8 mouse cellular contexts compared by ENCODE assay signal in the genomic region with DNA sequence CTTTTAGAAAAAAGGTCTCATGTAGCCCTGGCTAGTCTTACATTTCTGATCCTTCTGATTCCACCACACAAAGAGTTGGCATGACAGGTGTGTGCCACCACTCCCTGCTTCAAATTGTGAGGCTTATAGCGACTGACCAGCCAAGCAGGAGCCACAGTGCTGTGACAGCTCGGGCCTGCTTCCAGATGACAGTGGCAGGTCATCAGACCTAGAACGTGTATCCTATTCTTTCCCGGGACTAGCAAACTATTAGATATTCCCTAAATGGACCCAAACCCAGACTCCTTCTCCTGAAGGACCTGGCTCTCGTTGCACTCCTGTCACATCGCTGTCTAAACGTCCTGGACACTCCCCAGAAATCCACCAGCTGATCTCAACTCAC. TPM values are rescaled to one million over a fixed set of nuclear protein-coding genes. Genes with fewer than 3 reads are reported as not detected.
A peak's percentile ranks its signal among the peaks of the same experiment; 100 is the strongest.
DNase-seq lines count a peak whose midpoint lies in the region; ATAC-seq and TF ChIP-seq lines count a peak whose summit lies in the region.

No protein-coding gene starts in this region.

- no peak for TF ChIP-seq POLR2A in CH12.LX (IDR thresholded peaks at IDR 0.05; ENCODE audit: low read depth, low read length)

- peak; percentile 89 for DNase-seq in heart, adult 11 months
- DNase-seq in heart, postnatal 10 days, result no peak
- DNase-seq in CH12.LX (ENCODE audit: extremely low read depth), result no peak
- no peak for DNase-seq in liver, embryonic 14.5 days (ENCODE audit: low read depth in 3 of 3, low spot score in 3 of 3)
- DNase-seq in left cerebral cortex, postnatal 25 days (ENCODE audit: low spot score in 2 of 2), result no peak
- DNase-seq in ovary, postnatal 10 days (ENCODE audit: low spot score), result no peak

- TF ChIP-seq EP300 in CH12.LX (IDR thresholded peaks at IDR 0.05; ENCODE audit: low read length), result no peak
- no peak for TF ChIP-seq EP300 in liver, embryonic 14.5 days (IDR thresholded peaks at IDR 0.05; ENCODE audit: low read depth)

- H3K9ac ChIP-seq in CH12.LX (ENCODE audit: insufficient read depth, low read depth), result peak overlapping the region; percentile 77
- H3K9ac ChIP-seq in forebrain, embryonic 13.5 days, result peak overlapping the region; percentile 98
- peak overlapping the region; percentile 94 for H3K9ac ChIP-seq in liver, embryonic 14.5 days (replicated peaks)

- 24% methylated on average over 7 of the region's 7 CpGs for WGBS in forebrain, embryonic 13.5 days
- 15% methylated on average over 7 of the region's 7 CpGs for WGBS in liver, embryonic 14.5 days (ENCODE audit: insufficient replicate concordance)

- peak overlapping the region; percentile 70 for H3K4me2 ChIP-seq in CH12.LX (ENCODE audit: insufficient read depth, low read depth, poor library complexity, severe bottlenecking)
- H3K4me2 ChIP-seq in forebrain, embryonic 13.5 days, result peak overlapping the region; percentile 94
- peak overlapping the region; percentile 73 for H3K4me2 ChIP-seq in liver, embryonic 14.5 days (ENCODE audit: low read depth)

- peaks cover 12 to 53% of the 10 kb centered on the region in 2 experiments for H3K36me3 ChIP-seq in CH12.LX (replicated peaks in 1 of 2; ENCODE audit: control insufficient read depth in 1 of 2, insufficient read depth in 1 of 2, low read length in 1 of 2)
- peaks cover 25% of the 10 kb centered on the region for H3K36me3 ChIP-seq in forebrain, embryonic 13.5 days (ENCODE audit: poor library complexity, severe bottlenecking)
- no peaks in the 10 kb centered on the region for H3K36me3 ChIP-seq in liver, embryonic 14.5 days (replicated peaks; ENCODE audit: control insufficient read depth, insufficient read depth, low read depth)

- no peak for ATAC-seq in forebrain, embryonic 13.5 days
- no peak for ATAC-seq in liver, embryonic 14.5 days (ENCODE audit: insufficient read depth)
- no peak for ATAC-seq in frontal cortex, adult (ENCODE audit: low TSS enrichment)

- H3K79me2 ChIP-seq in CH12.LX (replicated peaks; ENCODE audit: control insufficient read depth, extremely low read depth, insufficient read depth, poor library complexity, severe bottlenecking), result no peaks in the 10 kb centered on the region

- dilution Hi-C loops in CH12.LX (cut with MboI; ENCODE audit: extremely low pct_ligation_motif_present, extremely low pct_unique_long_range_greater_than_20kb, low sequenced_read_pairs), result no loop called here

- H3K4me3 ChIP-seq in CH12.LX (replicated peaks in 1 of 3; ENCODE audit: low read depth in 2 of 3, low read length in 2 of 3, poor library complexity in 1 of 3), result peak overlapping the region; percentile 75 to 87 (median 81)
- peak overlapping the region; percentile 99 for H3K4me3 ChIP-seq in forebrain, embryonic 13.5 days
- peak overlapping the region; percentile 60 to 82 for H3K4me3 ChIP-seq in liver, embryonic 14.5 days (ENCODE audit: insufficient read depth in 1 of 2, low read depth in 2 of 2, low read length in 2 of 2)

- H3K27me3 ChIP-seq in CH12.LX (replicated peaks), result no peaks in the 10 kb centered on the region
- no peaks in the 10 kb centered on the region for H3K27me3 ChIP-seq in forebrain, embryonic 13.5 days
- H3K27me3 ChIP-seq in liver, embryonic 14.5 days (ENCODE audit: control insufficient read depth, insufficient read depth, low read length), result no peaks in the 10 kb centered on the region

- in situ Hi-C loops in CH12.LX (cut with MboI; ENCODE audit: low pct_ligation_motif_present, low pct_unique_long_range_greater_than_20kb, low sequenced_read_pairs), result no loop called here

- peaks cover 11 to 28% of the 10 kb centered on the region in 2 experiments for H3K4me1 ChIP-seq in CH12.LX (ENCODE audit: control insufficient read depth in 1 of 2, insufficient read depth in 2 of 2)
- peaks cover 28% of the 10 kb centered on the region for H3K4me1 ChIP-seq in forebrain, embryonic 13.5 days
- H3K4me1 ChIP-seq in liver, embryonic 14.5 days (replicated peaks; ENCODE audit: control insufficient read depth in 2 of 2, insufficient read depth in 2 of 2, low read length in 1 of 2), result peaks cover 14 to 25% of the 10 kb centered on the region in 2 experiments

- TF ChIP-seq RAD21 in CH12.LX (IDR thresholded peaks at IDR 0.05; ENCODE audit: low read depth, low read length), result no peak

- no peaks in the 10 kb centered on the region for H3K9me3 ChIP-seq in CH12.LX (replicated peaks; ENCODE audit: low read length)
- no peaks in the 10 kb centered on the region for H3K9me3 ChIP-seq in forebrain, embryonic 13.5 days (replicated peaks)
- H3K9me3 ChIP-seq in liver, embryonic 14.5 days (ENCODE audit: control insufficient read depth, low read length), result no peaks in the 10 kb centered on the region

- H3K27ac ChIP-seq in CH12.LX (ENCODE audit: insufficient read depth, low read depth), result 0 out of 2 replicates have a peak overlapping the region, but pooled peaks have one; percentile 18
- peak overlapping the region; percentile 81; the same call in 1 of the 2 replicates for H3K27ac ChIP-seq in forebrain, embryonic 13.5 days
- H3K27ac ChIP-seq in liver, embryonic 14.5 days, result peak overlapping the region; percentile 87

- TF ChIP-seq CTCF in CH12.LX (conservative IDR thresholded peaks at IDR 0.05 in 1 of 2, IDR thresholded peaks at IDR 0.05 in 1 of 2; ENCODE audit: low read depth in 2 of 2, low read length in 2 of 2), result no peak
- no peak for TF ChIP-seq CTCF in liver, embryonic 14.5 days (IDR thresholded peaks at IDR 0.05; ENCODE audit: low read depth)

- intact Hi-C loops in heart, postnatal 10 days (cut with DNase I), result loop anchor here (2.0 kb wide), 2 partner anchors 28 to 56 kb away; no protein-coding TSS in a partner anchor
- intact Hi-C loops in left cerebral cortex, postnatal 25 days (cut with DNase I), result no loop called here

TF ChIP-seq in CH12.LX, 34 proteins besides CTCF, POLR2A, EP300 and RAD21:
- TF ChIP-seq RCOR1 (conservative IDR thresholded peaks at IDR 0.05; ENCODE audit: low read depth, low read length) (no peak), SIN3A (IDR thresholded peaks at IDR 0.05; ENCODE audit: low read length) (peak; percentile 19; the same call in 1 of the 2 replicates), ZNF384 (IDR thresholded peaks at IDR 0.05; ENCODE audit: low read depth, low read length) (no peak), JUND (conservative IDR thresholded peaks at IDR 0.05; ENCODE audit: low read depth, low read length) (no peak), TBP (conservative IDR thresholded peaks at IDR 0.05; ENCODE audit: low read depth, low read length) (no peak), ETS1 (conservative IDR thresholded peaks at IDR 0.05; ENCODE audit: low read depth, low read length) (no peak)
TF ChIP-seq in CH12.LX: peak in this region for 1.

RNA-seq across cellular contexts. Expression of a gene that starts 0.8 kb away (rescaled TPM):
- 10 to 100 TPM; 70.5 to 72.7 TPM for total RNA-seq in heart, postnatal 10 days (2021)
- total RNA-seq in CH12.LX (2012; rRNA removed) (25.8 and 39.6 TPM in 2 replicates), CH12.LX (2014; rRNA removed) (37.6 and 46.2 TPM in 2 replicates)
- 60.2 and 66.5 TPM in 2 replicates for polyA plus RNA-seq in CH12.LX (2012; ENCODE audit: insufficient read length, low read depth)
- 228 and 240 TPM in 2 replicates for polyA plus RNA-seq in forebrain, embryonic 13.5 days (2015; fragmentation: Nextera tagmentation; extraction: Ambion mirVana)
- 30.0 and 36.2 TPM in 2 replicates for polyA plus RNA-seq in liver, embryonic 14.5 days (2012; rRNA removed)
- polyA plus RNA-seq in liver, embryonic 14.5 days (2014; fragmentation: Nextera tagmentation; extraction: Ambion mirVana), result 41.3 and 43.6 TPM in 2 replicates
- 10 to 100 TPM; 88.2 to 93.6 TPM for total RNA-seq in left cerebral cortex, postnatal 25 days (2021)

RNA-seq across cellular contexts. Expression of a gene that starts 2.2 kb away (rescaled TPM):
- under 1 TPM in 1 of 2 experiments, not detected in 1; 0.60 TPM for total RNA-seq in heart, postnatal 10 days (2021)
- total RNA-seq in CH12.LX (2012; rRNA removed) (not detected in 2 replicates), CH12.LX (2014; rRNA removed) (not detected in 2 replicates)
- polyA plus RNA-seq in CH12.LX (2012; ENCODE audit: insufficient read length, low read depth), result not detected in 2 replicates
- polyA plus RNA-seq in forebrain, embryonic 13.5 days (2015; fragmentation: Nextera tagmentation; extraction: Ambion mirVana), result not detected in 2 replicates
- polyA plus RNA-seq in liver, embryonic 14.5 days (2012; rRNA removed), result not detected in 2 replicates
- not detected in 2 replicates for polyA plus RNA-seq in liver, embryonic 14.5 days (2014; fragmentation: Nextera tagmentation; extraction: Ambion mirVana)
- total RNA-seq in left cerebral cortex, postnatal 25 days (2021), result not detected

RNA-seq across cellular contexts. Expression of a gene that starts 18.3 kb away (rescaled TPM):
- total RNA-seq in heart, postnatal 10 days (2021), result 1 to 10 TPM; 2.4 to 3.1 TPM
- total RNA-seq in CH12.LX (2012; rRNA removed), result 0.13 TPM in 1 of 2 replicates, not detected in the other
- total RNA-seq in CH12.LX (2014; rRNA removed), result 0.09 and 0.16 TPM in 2 replicates
- 0.20 TPM in 1 of 2 replicates, not detected in the other for polyA plus RNA-seq in CH12.LX (2012; ENCODE audit: insufficient read length, low read depth)
- 0.08 and 0.21 TPM in 2 replicates for polyA plus RNA-seq in forebrain, embryonic 13.5 days (2015; fragmentation: Nextera tagmentation; extraction: Ambion mirVana)
- polyA plus RNA-seq in liver, embryonic 14.5 days (2012; rRNA removed), result 19.8 and 22.8 TPM in 2 replicates
- 11.6 and 13.4 TPM in 2 replicates for polyA plus RNA-seq in liver, embryonic 14.5 days (2014; fragmentation: Nextera tagmentation; extraction: Ambion mirVana)
- total RNA-seq in left cerebral cortex, postnatal 25 days (2021), result not detected

RNA-seq across cellular contexts. Expression of a gene that starts 24.3 kb away (rescaled TPM):
- 100 to 1,000 TPM; 306 to 311 TPM for total RNA-seq in heart, postnatal 10 days (2021)
- total RNA-seq in CH12.LX (2012; rRNA removed) (531 and 594 TPM in 2 replicates), CH12.LX (2014; rRNA removed) (453 and 486 TPM in 2 replicates)
- 644 and 662 TPM in 2 replicates for polyA plus RNA-seq in CH12.LX (2012; ENCODE audit: insufficient read length, low read depth)
- polyA plus RNA-seq in forebrain, embryonic 13.5 days (2015; fragmentation: Nextera tagmentation; extraction: Ambion mirVana), result 253 and 286 TPM in 2 replicates
- polyA plus RNA-seq in liver, embryonic 14.5 days (2012; rRNA removed), result 144 and 214 TPM in 2 replicates
- 497 and 525 TPM in 2 replicates for polyA plus RNA-seq in liver, embryonic 14.5 days (2014; fragmentation: Nextera tagmentation; extraction: Ambion mirVana)
- total RNA-seq in left cerebral cortex, postnatal 25 days (2021), result 100 to 1,000 TPM; 125 to 127 TPM

RNA-seq across cellular contexts. Expression of a gene that starts 32.6 kb away (rescaled TPM):
- 100 to 1,000 TPM; 236 to 257 TPM for total RNA-seq in heart, postnatal 10 days (2021)
- total RNA-seq in CH12.LX (2012; rRNA removed), result 417 and 467 TPM in 2 replicates
- 126 and 172 TPM in 2 replicates for total RNA-seq in CH12.LX (2014; rRNA removed)
- 957 and 958 TPM in 2 replicates for polyA plus RNA-seq in CH12.LX (2012; ENCODE audit: insufficient read length, low read depth)
- 462 and 508 TPM in 2 replicates for polyA plus RNA-seq in forebrain, embryonic 13.5 days (2015; fragmentation: Nextera tagmentation; extraction: Ambion mirVana)
- 172 and 176 TPM in 2 replicates for polyA plus RNA-seq in liver, embryonic 14.5 days (2012; rRNA removed)
- 191 and 204 TPM in 2 replicates for polyA plus RNA-seq in liver, embryonic 14.5 days (2014; fragmentation: Nextera tagmentation; extraction: Ambion mirVana)
- 100 to 1,000 TPM; 340 to 344 TPM for total RNA-seq in left cerebral cortex, postnatal 25 days (2021)

Comparison
In these comparisons a context has a peak if more than half of its experiments do, and no peak if none do; other contexts are left out.
1. H3K27ac ChIP-seq: peak in every context shown above with its lines; median percentile 87 in liver, embryonic 14.5 days; 81 in forebrain, embryonic 13.5 days; 18 in CH12.LX.